17 mouse cellular contexts compared by ENCODE assay signal in the genomic region with DNA sequence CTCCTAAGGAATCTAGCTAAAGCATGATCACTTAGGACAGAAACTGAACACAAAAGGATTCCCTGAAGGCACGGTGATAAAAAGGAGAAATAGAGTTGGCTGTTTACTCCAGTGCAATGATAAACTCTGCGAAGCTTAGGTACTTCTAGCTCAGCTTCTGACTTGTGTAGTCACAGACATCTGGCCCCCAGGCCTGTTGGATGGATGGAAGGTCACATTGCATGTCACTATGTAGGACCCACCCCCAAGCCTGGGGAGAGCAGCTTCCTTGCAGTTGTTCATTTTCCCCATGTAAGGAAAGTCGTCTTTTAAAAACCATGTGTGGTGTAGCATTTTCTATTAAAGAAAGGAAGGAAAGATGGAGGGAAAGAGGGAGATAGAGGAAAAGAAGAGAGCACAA.
A peak's percentile ranks its signal among the peaks of the same experiment; 100 is the strongest.
DNase-seq lines count a peak whose midpoint lies in the region; ATAC-seq and TF ChIP-seq lines count a peak whose summit lies in the region.
"Had no signal": no experiment of that assay in that cellular context is flagged by ENCODE, and none has a peak within 500 bp of the region (broad histone marks: within the 10 kb centered on the region; RNA-seq: fewer than 3 reads in every experiment).

No protein-coding gene starts in this region.

- H3K27me3 ChIP-seq in heart, embryonic 10.5 days (ENCODE audit: insufficient read depth, poor library complexity, severe bottlenecking) = no peaks in the 10 kb centered on the region
- no peaks in the 10 kb centered on the region for H3K27me3 ChIP-seq in kidney, postnatal 0 days (ENCODE audit: insufficient read depth, low read length)
- H3K27me3 ChIP-seq in kidney, adult 2 months (replicated peaks; ENCODE audit: control insufficient read depth, insufficient read depth, low read length) = no peaks in the 10 kb centered on the region
- no peaks in the 10 kb centered on the region for H3K27me3 ChIP-seq in limb, embryonic 10.5 days (ENCODE audit: low read depth, poor library complexity, severe bottlenecking)
- H3K27me3 ChIP-seq: limb, embryonic 12.5 days; midbrain, embryonic 12.5 days; neural tube, embryonic 12.5 days had no signal

- TF ChIP-seq POLR2A in kidney, adult 2 months (IDR thresholded peaks at IDR 0.05; ENCODE audit: low read depth, low read length) = no peak

- H3K4me1 ChIP-seq in heart, embryonic 10.5 days = peaks cover 27% of the 10 kb centered on the region
- H3K4me1 ChIP-seq in kidney, postnatal 0 days (replicated peaks; ENCODE audit: insufficient read depth, low read length) = 0 out of 2 replicates have a peak, but pooled peaks cover 3% of the 10 kb centered on the region
- no peaks in the 10 kb centered on the region for H3K4me1 ChIP-seq in kidney, adult 2 months (ENCODE audit: control insufficient read depth, insufficient read depth, low read length)
- peaks cover 17% of the 10 kb centered on the region for H3K4me1 ChIP-seq in limb, embryonic 10.5 days
- H3K4me1 ChIP-seq: midbrain, embryonic 12.5 days; neural tube, embryonic 12.5 days had no signal

- no peaks in the 10 kb centered on the region for H3K36me3 ChIP-seq in heart, embryonic 10.5 days
- H3K36me3 ChIP-seq in kidney, postnatal 0 days (ENCODE audit: insufficient read depth, low read length) = no peaks in the 10 kb centered on the region
- H3K36me3 ChIP-seq in kidney, adult 2 months (ENCODE audit: control insufficient read depth, insufficient read depth, low read length) = no peaks in the 10 kb centered on the region
- no peaks in the 10 kb centered on the region for H3K36me3 ChIP-seq in limb, embryonic 10.5 days
- H3K36me3 ChIP-seq: limb, embryonic 12.5 days; midbrain, embryonic 12.5 days; neural tube, embryonic 12.5 days had no signal

- intact Hi-C loops in left cerebral cortex, postnatal 14 days (cut with DNase I) = no loop called here

- no peak for ATAC-seq in kidney, postnatal 0 days (replicated peaks; ENCODE audit: low FRiP score, low read depth)

- no peak for DNase-seq in heart, embryonic 10.5 days (ENCODE audit: low spot score)
- no peak for DNase-seq in heart, postnatal 4 days
- no peak for DNase-seq in kidney, postnatal 0 days (ENCODE audit: low spot score)
- no peak for DNase-seq in kidney, adult 2 months
- DNase-seq in embryo, embryonic 11 days = peak; percentile 50
- DNase-seq in limb, embryonic 10.5 days (ENCODE audit: low spot score) = peak; percentile 38
- no peak for DNase-seq in left cerebral cortex, postnatal 14 days (ENCODE audit: low spot score in 2 of 2)
- DNase-seq in B cell, adult 2 months = no peak
- DNase-seq: adrenal gland, postnatal 25 days; cerebellum, postnatal 25 days; kidney, adult 11 months; retina, postnatal 1 day; spleen, adult 18-20 months; thymus, adult 18-20 months had no signal

- H3K9ac ChIP-seq in kidney, postnatal 0 days (ENCODE audit: low read depth, low read length) = no peak overlapping the region
- H3K9ac ChIP-seq: limb, embryonic 12.5 days; midbrain, embryonic 12.5 days; neural tube, embryonic 12.5 days had no signal

- no peaks in the 10 kb centered on the region for H3K9me3 ChIP-seq in heart, embryonic 10.5 days
- H3K9me3 ChIP-seq in kidney, postnatal 0 days (replicated peaks; ENCODE audit: low read length) = no peaks in the 10 kb centered on the region
- no peaks in the 10 kb centered on the region for H3K9me3 ChIP-seq in limb, embryonic 10.5 days (replicated peaks)
- H3K9me3 ChIP-seq: limb, embryonic 12.5 days; midbrain, embryonic 12.5 days; neural tube, embryonic 12.5 days had no signal

- TF ChIP-seq CTCF in kidney, postnatal 0 days (IDR thresholded peaks at IDR 0.05; ENCODE audit: low read depth) = no peak
- no peak for TF ChIP-seq CTCF in kidney, adult 2 months (conservative IDR thresholded peaks at IDR 0.05; ENCODE audit: insufficient read depth, insufficient read length, low read depth, low read length)

- H3K27ac ChIP-seq in heart, embryonic 10.5 days = peak overlapping the region; percentile 74
- peak overlapping the region; percentile 60 for H3K27ac ChIP-seq in kidney, postnatal 0 days
- H3K27ac ChIP-seq in kidney, adult 2 months (ENCODE audit: insufficient read depth, low read depth, low read length) = no peak overlapping the region
- peak overlapping the region; percentile 57; the same call in 1 of the 2 replicates for H3K27ac ChIP-seq in limb, embryonic 10.5 days
- H3K27ac ChIP-seq: midbrain, embryonic 12.5 days; neural tube, embryonic 12.5 days had no signal

- H3K4me2 ChIP-seq in kidney, postnatal 0 days (ENCODE audit: low read length) = no peak overlapping the region
- H3K4me2 ChIP-seq: limb, embryonic 12.5 days; midbrain, embryonic 12.5 days; neural tube, embryonic 12.5 days had no signal

- WGBS in heart, embryonic 10.5 days = 70% methylated on average over 3 of the region's 3 CpGs
- WGBS in kidney, postnatal 0 days = 54% methylated on average over 3 of the region's 3 CpGs
- 64% methylated on average over 3 of the region's 3 CpGs for WGBS in kidney, adult 2 months
- WGBS in limb, embryonic 10.5 days = 39% methylated on average over 3 of the region's 3 CpGs

- no peak overlapping the region for H3K4me3 ChIP-seq in heart, embryonic 10.5 days
- no peak overlapping the region for H3K4me3 ChIP-seq in kidney, postnatal 0 days (replicated peaks; ENCODE audit: low read depth, low read length)
- H3K4me3 ChIP-seq in kidney, adult 2 months (ENCODE audit: insufficient read depth, low read depth, low read length) = no peak overlapping the region
- H3K4me3 ChIP-seq in limb, embryonic 10.5 days = no peak overlapping the region
- H3K4me3 ChIP-seq: limb, embryonic 12.5 days; midbrain, embryonic 12.5 days; neural tube, embryonic 12.5 days had no signal

Comparison
In these comparisons a context has a peak if more than half of its experiments do, and no peak if none do; other contexts are left out.
1. DNase-seq: peak in embryo, embryonic 11 days (single experiment) and limb, embryonic 10.5 days (single experiment); none in heart, embryonic 10.5 days (single experiment), heart, postnatal 4 days (single experiment), kidney, postnatal 0 days (single experiment), kidney, adult 2 months (single experiment), left cerebral cortex, postnatal 14 days (0 of 2) and B cell, adult 2 months (0 of 2).